Mouse (Mus musculus) limb, embryonic 10.5 days (tissue): Measurements from ENCODE around the gene Zfp579. TPM values are rescaled to one million over a fixed set of nuclear protein-coding genes. Genes with fewer than 3 reads are reported as not detected.
"Not testable (repeated sequence)": the region's sequence is repeated elsewhere in the genome, so short reads cannot be mapped to it uniquely, and the experiment has no call there.

Experiments
- DNase-seq: peaks from one replicate; pipeline ENCODE4 v3.0.0-alpha.2; 2017; ENCODE audit warnings: low spot score
- H3K27ac ChIP-seq: fragments of 300-500 bp; sonication (generic); 2 replicates; pipeline ENCODE4 v1.5.1; 2016; ENCODE audit warnings: mild to moderate bottlenecking
- H3K27me3 ChIP-seq: fragments of 300-500 bp; sonication (generic); 2 replicates; pipeline ENCODE4 v1.6.1; 2016; ENCODE audit warnings: low read depth, mild to moderate bottlenecking; ENCODE audit not compliant: poor library complexity, severe bottlenecking
- H3K36me3 ChIP-seq: fragments of 300-500 bp; sonication (generic); 2 replicates; pipeline ENCODE4 v1.6.1; 2016; ENCODE audit warnings: mild to moderate bottlenecking, moderate library complexity
- H3K4me1 ChIP-seq: fragments of 300-500 bp; sonication (generic); 2 replicates; pipeline ENCODE4 v1.6.1; 2016
- H3K4me3 ChIP-seq: fragments of 300-500 bp; sonication (generic); 2 replicates; pipeline ENCODE4 v1.5.1; 2016; ENCODE audit warnings: mild to moderate bottlenecking, moderate library complexity
- H3K9me3 ChIP-seq: fragments of 300-500 bp; sonication (generic); replicated peaks from 2 replicates; pipeline ENCODE4 v1.6.1; 2016; ENCODE audit warnings: mild to moderate bottlenecking
- WGBS: fragments of 180-500 bp; shearing (Covaris S2); methylation state at CpG from one replicate; pipeline ENCODE4 v1.1.7; 2016; 5-methylcytosine and 5-hydroxymethylcytosine counted together
- polyA plus RNA-seq: library from polyadenylated mRNA; unstranded; fragments of >200 nt; fragmentation: Nextera tagmentation; extraction: Ambion mirVana; gene quantifications from 2 replicates; pipeline ENCODE4 v1.2.1, GENCODE M21; 2016

Zfp579 gene
- polyA plus RNA-seq, 1 experiment from 2014 or later, result 28.3 TPM

DNA sequence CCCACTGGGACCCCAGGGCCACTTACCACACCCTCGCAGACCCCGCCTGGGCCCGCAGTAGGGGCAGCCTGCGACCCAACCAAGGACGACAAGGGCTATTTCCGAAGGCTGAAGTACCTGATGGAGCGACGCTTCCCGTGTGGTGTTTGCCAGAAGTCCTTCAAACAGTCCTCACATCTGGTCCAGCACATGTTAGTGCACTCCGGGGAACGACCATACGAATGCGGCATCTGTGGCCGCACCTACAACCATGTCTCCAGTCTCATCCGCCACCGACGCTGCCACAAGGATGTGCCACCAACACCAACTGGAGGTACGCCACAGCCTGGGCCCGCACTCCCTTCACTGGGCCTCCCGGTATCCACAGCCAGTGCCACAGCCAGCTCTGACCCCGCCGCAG is 33.6 kb upstream of the Zfp579 start:
- no peak overlapping the region for H3K27ac ChIP-seq
- no peak for DNase-seq
- WGBS, result 95% methylated on average over 22 of the region's 22 CpGs
- H3K27me3 ChIP-seq, result peaks cover 14% of the 10 kb centered on the region; the same call in 1 of the 2 replicates
- H3K4me1 ChIP-seq, result no peaks in the 10 kb centered on the region
- H3K9me3 ChIP-seq, result peaks cover 37% of the 10 kb centered on the region
- peaks cover 99% of the 10 kb centered on the region for H3K36me3 ChIP-seq
- H3K4me3 ChIP-seq, result peak overlapping the region; percentile 5; the same call in 1 of the 2 replicates

- 60% methylated on average over 5 of the region's 5 CpGs for WGBS
- Histone ChIP-seq H3K36me3 (peaks cover 65% of the 10 kb centered on the region), H3K27ac (peak overlapping the region; percentile 97)
These were observed 25.2 kb upstream of the Zfp579 start for GRCm38 (mm10) chr7:5021197-5021596.

DNA sequence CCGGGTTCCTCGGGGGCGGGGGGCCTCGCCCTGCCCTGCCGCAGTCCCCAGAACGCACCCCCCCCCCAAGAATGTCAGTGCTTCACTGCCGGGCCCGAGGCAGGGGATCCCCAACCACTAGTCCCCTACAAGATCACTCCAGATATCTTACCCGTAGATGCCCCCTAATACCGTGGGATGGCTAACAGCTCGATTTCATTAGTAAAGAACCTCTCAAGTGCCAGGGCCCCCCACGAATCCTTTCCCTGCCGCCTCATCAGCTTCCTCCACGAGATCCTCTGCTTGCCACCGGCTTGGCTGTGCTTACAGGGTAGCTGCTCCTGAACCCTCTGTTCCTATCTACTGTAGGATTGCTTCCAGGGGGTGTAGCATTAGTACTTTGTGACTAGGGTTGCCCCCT is 24.7 kb upstream of the Zfp579 start:
- WGBS, result under 1% methylated on average over 14 of the region's 15 CpGs
- Histone ChIP-seq H3K27ac (peak overlapping the region; percentile 97), H3K4me3 (peak overlapping the region; percentile 84), H3K4me1 (peaks cover 21% of the 10 kb centered on the region), H3K27me3 (no peaks in the 10 kb centered on the region), H3K9me3 (no peaks in the 10 kb centered on the region), H3K36me3 (peaks cover 60% of the 10 kb centered on the region)
- no peak for DNase-seq

More at GRCm38 (mm10) chr7:5021197-5021596, 25.2 kb upstream of the Zfp579 start:
- H3K27me3 ChIP-seq, result no peaks in the 10 kb centered on the region
- DNase-seq, result no peak
- no peaks in the 10 kb centered on the region for H3K9me3 ChIP-seq
- H3K4me1 ChIP-seq, result peaks cover 16% of the 10 kb centered on the region
- H3K4me3 ChIP-seq, result peak overlapping the region; percentile 84

DNA sequence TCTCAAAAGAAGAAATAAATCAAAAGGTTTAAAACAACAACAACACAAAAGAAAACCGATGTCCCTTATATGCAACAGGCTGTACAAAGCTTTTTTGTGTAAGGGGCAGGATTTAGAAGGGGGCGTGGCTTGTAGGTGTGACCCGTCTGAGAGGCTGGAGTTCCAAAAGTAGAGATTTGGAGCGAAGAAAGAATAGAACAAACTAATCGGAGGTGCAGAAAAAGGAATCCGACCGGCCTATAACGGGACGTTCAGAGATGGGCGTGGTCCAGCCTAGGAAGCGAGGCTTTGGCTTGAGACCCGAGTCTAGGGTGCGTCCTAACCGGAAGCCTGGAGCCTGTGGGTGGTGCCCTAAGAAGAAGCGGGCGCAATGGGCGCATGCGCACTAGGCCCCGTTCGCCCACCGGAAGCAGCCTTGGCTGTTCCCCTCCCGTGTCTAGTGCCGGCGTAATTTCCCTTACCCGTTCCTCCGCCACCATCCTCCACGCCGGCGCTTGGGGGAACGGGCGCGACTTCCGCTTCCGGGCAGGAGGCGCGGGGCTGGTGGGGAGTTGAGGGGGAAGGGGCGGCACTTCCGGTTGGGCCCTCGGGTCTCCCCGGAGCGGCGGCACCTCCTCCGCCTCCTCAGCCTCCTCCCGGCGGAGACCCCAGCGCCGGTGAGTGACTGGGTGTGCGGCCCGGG is 24.2 kb upstream of the Zfp579 start, which contains the start of the genes Zfp865 and Ccdc106:
Gene Zfp865 (plus strand): TSS at position 377 of the 682 bp plus-strand sequence.
Gene Ccdc106 (plus strand): TSS at position 554 of the 682 bp plus-strand sequence.
- no peaks in the 10 kb centered on the region for H3K9me3 ChIP-seq
- no peaks in the 10 kb centered on the region for H3K27me3 ChIP-seq
- H3K36me3 ChIP-seq, result peaks cover 54% of the 10 kb centered on the region
- DNase-seq, result peak; percentile 100
- peak within 1 kb of the TSS; percentile 84 for H3K4me3 ChIP-seq
- peak within 1 kb of the TSS; percentile 97 for H3K27ac ChIP-seq
- H3K4me1 ChIP-seq, result peaks cover 24% of the 10 kb centered on the region
- WGBS, result under 1% methylated on average over 49 of the region's 49 CpGs

DNA sequence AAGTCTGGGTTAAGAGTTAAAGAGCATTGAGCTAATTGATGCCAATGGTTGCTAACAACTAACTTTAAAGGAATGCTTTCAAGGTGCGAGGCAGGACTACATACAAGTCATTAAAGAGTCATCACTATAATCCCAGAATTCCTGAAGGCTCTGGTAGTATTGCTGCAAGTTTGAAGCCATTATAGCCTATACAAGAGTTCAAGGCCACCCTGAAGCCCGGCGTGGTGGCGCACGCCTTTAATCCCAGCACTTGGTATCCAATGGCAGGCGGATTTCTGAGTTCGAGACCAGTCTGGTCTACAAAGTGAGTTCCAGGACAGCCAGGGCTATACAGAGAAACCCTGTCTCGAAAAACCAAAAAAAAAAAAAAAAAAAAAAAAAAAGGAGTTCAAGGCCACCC is 23.6 kb upstream of the Zfp579 start:
- H3K36me3 ChIP-seq, result peaks cover 49% of the 10 kb centered on the region

DNA sequence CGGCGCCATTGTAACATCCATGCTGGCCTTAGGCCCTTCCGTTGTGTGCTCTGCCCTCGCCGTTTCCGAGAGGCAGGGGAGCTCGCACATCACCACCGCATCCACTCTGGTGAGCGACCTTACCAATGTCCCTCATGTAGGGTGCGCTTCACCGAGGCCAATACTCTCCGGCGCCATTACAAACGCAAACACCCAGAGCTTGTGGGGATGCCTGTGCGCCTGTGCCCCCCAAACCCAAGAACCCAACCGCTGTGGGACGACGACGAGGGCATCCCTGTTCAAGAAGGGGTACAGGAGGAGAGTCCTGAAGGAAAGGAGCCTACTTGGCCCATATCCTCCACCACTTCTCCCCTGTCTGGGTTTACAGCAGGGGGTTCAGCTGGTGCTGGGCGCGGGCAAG is 22.0 kb upstream of the Zfp579 start:
- Histone ChIP-seq H3K4me1 (peaks cover 28% of the 10 kb centered on the region), H3K9me3 (no peaks in the 10 kb centered on the region)
- 96% methylated on average over 21 of the region's 21 CpGs for WGBS

More for the DNA sequence above, 23.6 kb upstream of the Zfp579 start:
- 26% methylated on average over 8 of the region's 8 CpGs for WGBS
- H3K4me1 ChIP-seq, result peaks cover 24% of the 10 kb centered on the region
- not testable (repeated sequence) for H3K27me3 ChIP-seq, H3K9me3 ChIP-seq, DNase-seq
- peak overlapping the region; percentile 97 for H3K27ac ChIP-seq
- H3K4me3 ChIP-seq, result peak overlapping the region; percentile 84

DNA sequence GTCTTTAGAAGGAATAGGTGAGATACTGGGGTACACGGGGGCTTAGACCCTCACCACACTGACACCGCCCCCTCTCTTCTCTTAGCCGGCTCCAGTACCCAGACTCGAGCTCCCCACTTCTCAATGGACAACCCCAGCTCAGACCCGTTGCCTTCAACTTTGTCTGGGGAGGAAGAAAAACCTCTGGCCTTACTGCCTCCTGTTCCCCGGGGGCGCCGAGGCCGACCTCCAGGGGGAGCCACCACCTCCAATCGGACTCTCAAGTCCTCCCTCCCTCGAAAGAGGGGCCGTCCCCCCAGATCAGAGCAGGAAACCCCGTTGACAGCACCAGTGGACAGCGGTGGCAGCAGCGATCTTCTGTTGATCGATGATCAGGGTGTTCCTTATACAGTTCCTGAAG is 21.4 kb upstream of the Zfp579 start:
- Histone ChIP-seq H3K27me3 (no peaks in the 10 kb centered on the region), H3K36me3 (peaks cover 35% of the 10 kb centered on the region), H3K4me3 (no peak overlapping the region), H3K9me3 (no peaks in the 10 kb centered on the region), H3K4me1 (peaks cover 28% of the 10 kb centered on the region), H3K27ac (no peak overlapping the region)
- WGBS, result 91% methylated on average over 16 of the region's 16 CpGs
- no peak for DNase-seq

More for the DNA sequence above, 22.0 kb upstream of the Zfp579 start:
- Histone ChIP-seq H3K4me3 (no peak overlapping the region; the same call in 1 of the 2 replicates), H3K27ac (no peak overlapping the region), H3K36me3 (peaks cover 35% of the 10 kb centered on the region), H3K27me3 (no peaks in the 10 kb centered on the region)
- no peak for DNase-seq

DNA sequence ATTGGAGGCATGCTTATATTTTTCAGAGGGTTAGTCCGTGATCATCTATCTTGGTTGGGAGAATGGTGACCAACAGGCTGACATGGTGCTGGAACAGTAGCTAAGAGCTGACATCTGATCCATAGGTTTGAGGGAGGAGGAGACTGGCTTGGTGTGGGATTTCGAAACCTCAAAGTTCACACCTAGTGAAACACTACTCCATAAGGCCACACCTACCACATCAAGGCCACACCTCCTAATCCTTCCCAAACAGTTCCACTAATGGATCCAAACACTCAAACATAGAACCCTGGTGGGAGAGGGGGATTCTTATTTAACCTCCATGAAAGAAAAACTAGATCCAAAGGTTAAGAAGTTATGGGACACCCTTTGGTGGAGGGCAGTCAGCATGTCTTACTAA is 21.0 kb upstream of the Zfp579 start:
- no peak for DNase-seq
- H3K36me3 ChIP-seq, result peaks cover 35% of the 10 kb centered on the region

GRCm38 (mm10) chr7:5016057-5016456 is 20.1 kb upstream of the Zfp579 start:
- peak overlapping the region; percentile 98 for H3K27ac ChIP-seq
- peaks cover 18% of the 10 kb centered on the region for H3K4me1 ChIP-seq
- H3K9me3 ChIP-seq, result no peaks in the 10 kb centered on the region
- H3K36me3 ChIP-seq, result peaks cover 38% of the 10 kb centered on the region
- H3K4me3 ChIP-seq, result peak overlapping the region; percentile 69
- H3K27me3 ChIP-seq, result no peaks in the 10 kb centered on the region
- WGBS, result 69% methylated on average over 3 of the region's 3 CpGs
- no peak for DNase-seq

More for the DNA sequence above, 21.0 kb upstream of the Zfp579 start:
- no peaks in the 10 kb centered on the region for H3K9me3 ChIP-seq
- peaks cover 26% of the 10 kb centered on the region for H3K4me1 ChIP-seq
- H3K4me3 ChIP-seq, result no peak overlapping the region
- 96% methylated on average over 2 of the region's 2 CpGs for WGBS
- no peaks in the 10 kb centered on the region for H3K27me3 ChIP-seq
- no peak overlapping the region for H3K27ac ChIP-seq

- Histone ChIP-seq H3K4me1 (peaks cover 16% of the 10 kb centered on the region; the same call in 1 of the 2 replicates), H3K27ac (peak within 1 kb of the TSS; percentile 98), H3K9me3 (no peaks in the 10 kb centered on the region), H3K27me3 (no peaks in the 10 kb centered on the region), H3K4me3 (peak within 1 kb of the TSS; percentile 69), H3K36me3 (peaks cover 45% of the 10 kb centered on the region)
- peak; percentile 99 for DNase-seq
- under 1% methylated on average over 63 of the region's 76 CpGs for WGBS
These were observed 19.4 kb upstream of the Zfp579 start, which contains the start of gene Gm44973 for GRCm38 (mm10) chr7:5015118-5016001. TSS of gene Gm44973 (plus strand) at chr7:5015496.

DNA sequence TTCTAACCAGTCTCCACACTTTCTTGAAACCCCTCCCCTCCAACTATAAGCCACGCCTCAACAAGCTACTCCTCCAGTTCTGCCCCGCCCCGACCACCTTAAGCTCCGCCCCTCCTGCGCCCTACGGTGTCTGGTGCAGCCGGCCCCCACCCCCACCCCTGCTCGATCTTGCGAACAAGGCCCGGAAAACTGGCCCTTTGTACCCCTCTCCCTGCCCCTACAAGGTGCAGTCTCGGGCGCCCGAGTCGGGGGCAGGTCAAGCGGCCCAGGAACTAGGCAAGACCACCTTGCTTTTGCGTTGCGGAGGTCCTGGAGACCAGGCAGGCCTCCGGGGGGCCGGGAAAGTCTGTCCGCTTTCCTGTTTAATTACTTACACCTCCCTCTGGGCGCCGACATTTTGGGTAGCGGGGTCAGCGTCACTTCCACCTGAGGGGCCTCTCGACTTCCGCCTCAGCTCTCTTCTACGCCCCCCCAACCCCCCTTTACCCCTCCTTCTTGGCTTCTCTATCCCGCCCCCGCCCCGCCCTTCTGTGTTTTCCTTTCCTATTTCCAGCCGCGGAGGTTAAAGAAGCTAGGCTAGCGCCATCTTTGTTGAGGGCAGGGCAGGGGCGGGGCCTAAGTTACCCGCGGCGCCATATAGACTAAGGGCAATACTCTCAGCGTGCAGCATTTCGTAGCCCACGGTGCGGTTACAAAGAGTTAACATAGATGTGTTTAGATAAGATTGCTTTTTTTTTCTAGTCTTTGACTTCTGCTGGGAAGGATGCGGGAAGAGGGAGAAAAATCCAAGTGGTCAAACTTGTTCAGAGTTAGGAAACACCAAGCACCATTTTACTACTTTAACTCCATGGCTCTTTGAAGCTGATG is 18.5 kb upstream of the Zfp579 start, which contains the start of the genes Zfp524 and Fiz1:
Gene Zfp524 (plus strand): TSS at position 165 of the 867 bp plus-strand sequence.
Gene Fiz1 (minus strand): TSS at position 447 of the 867 bp plus-strand sequence.
- WGBS, result under 1% methylated on average over 42 of the region's 42 CpGs
- H3K27ac ChIP-seq, result peak within 1 kb of the TSS; percentile 98
- H3K9me3 ChIP-seq, result no peaks in the 10 kb centered on the region
- peaks cover 54% of the 10 kb centered on the region for H3K36me3 ChIP-seq
- H3K4me1 ChIP-seq, result peaks cover 16% of the 10 kb centered on the region; the same call in 1 of the 2 replicates
- DNase-seq, result peak; percentile 97
- H3K27me3 ChIP-seq, result no peaks in the 10 kb centered on the region
- H3K4me3 ChIP-seq, result peak within 1 kb of the TSS; percentile 69
